Comparison of ENCODE assay signal across 8 mouse cellular contexts in the genomic region with DNA sequence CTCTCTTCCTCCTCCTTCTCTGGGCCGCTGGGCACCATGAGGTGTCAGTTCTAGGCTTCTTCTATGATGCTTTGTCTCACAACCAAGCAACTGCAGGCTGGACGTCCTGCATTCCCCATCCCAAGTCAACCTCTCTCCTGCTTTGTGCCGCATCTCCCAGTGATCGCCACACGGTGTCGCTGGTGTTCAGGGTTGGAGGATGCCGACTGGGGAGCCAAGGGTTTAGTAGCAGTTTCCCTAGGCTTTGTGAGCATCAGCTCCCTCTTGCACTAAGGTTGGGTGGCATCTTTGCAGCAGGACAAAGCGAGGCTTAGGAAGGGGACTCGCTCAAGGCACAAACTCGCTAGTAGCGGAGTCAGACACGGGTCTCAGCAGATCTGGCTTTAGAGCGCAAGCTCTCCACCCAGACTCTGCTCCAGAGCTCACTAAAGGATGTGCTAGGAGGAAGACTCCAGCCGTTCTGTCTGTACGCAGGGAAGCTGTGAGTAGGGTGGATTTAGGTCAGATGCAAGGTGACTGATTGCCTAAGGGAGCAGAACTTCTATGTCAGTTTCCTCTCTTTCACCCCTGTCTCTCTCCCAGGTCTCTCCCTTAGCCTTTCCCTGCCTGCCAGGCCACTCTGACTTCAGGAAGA. TPM values are rescaled to one million over a fixed set of nuclear protein-coding genes. Genes with fewer than 3 reads are reported as not detected.
DNase-seq lines count a peak whose midpoint lies in the region; ATAC-seq lines count a peak whose summit lies in the region.

No protein-coding gene starts in this region.

- peaks cover 13% of the 10 kb centered on the region for H3K4me1 ChIP-seq in forebrain, embryonic 15.5 days
- H3K4me1 ChIP-seq in neural tube, embryonic 14.5 days (ENCODE audit: control insufficient read depth, insufficient read depth, low read length), result peaks cover 4% of the 10 kb centered on the region; the same call in 1 of the 2 replicates

- peak overlapping the region; percentile 75 for H3K27ac ChIP-seq in forebrain, embryonic 15.5 days (replicated peaks)
- peak overlapping the region; percentile 70 for H3K27ac ChIP-seq in neural tube, embryonic 14.5 days (ENCODE audit: low read depth, low read length)

- H3K9me3 ChIP-seq in forebrain, embryonic 15.5 days, result no peaks in the 10 kb centered on the region
- H3K9me3 ChIP-seq in neural tube, embryonic 14.5 days (ENCODE audit: control insufficient read depth, low read length), result no peaks in the 10 kb centered on the region

- H3K9ac ChIP-seq in forebrain, embryonic 15.5 days (replicated peaks), result no peak overlapping the region; the same call in 1 of the 2 replicates
- H3K9ac ChIP-seq in neural tube, embryonic 14.5 days (replicated peaks; ENCODE audit: low read depth, low read length), result 0 out of 2 replicates have a peak overlapping the region, but pooled peaks have one; percentile 17

- peak; percentile 83 for ATAC-seq in forebrain, embryonic 15.5 days (replicated peaks)
- ATAC-seq in neural tube, embryonic 14.5 days (ENCODE audit: low read depth), result peak; percentile 80

- WGBS in forebrain, embryonic 15.5 days, result 7% methylated on average over 15 of the region's 15 CpGs
- WGBS in large intestine, adult 2 months, result 4% methylated on average over 15 of the region's 15 CpGs
- WGBS in neural tube, embryonic 14.5 days, result 6% methylated on average over 15 of the region's 15 CpGs

- peak; percentile 90 for DNase-seq in ES-CJ7 (ENCODE audit: low read depth, low spot score)
- peak; percentile 75 for DNase-seq in cerebellum, adult 11-12 months
- DNase-seq in heart, postnatal 25 days (ENCODE audit: low spot score), result peak; percentile 54
- peak; percentile 70 for DNase-seq in large intestine, adult 2 months (ENCODE audit: low read depth, low spot score)
- peak; percentile 81 to 82 for DNase-seq in lung, adult 18-20 months
- peak; percentile 56 for DNase-seq in telencephalon, adult 2 months (ENCODE audit: low read depth, low spot score)

- H3K4me2 ChIP-seq in forebrain, embryonic 15.5 days (replicated peaks), result peak overlapping the region; percentile 7; the same call in 1 of the 2 replicates
- no peak overlapping the region for H3K4me2 ChIP-seq in neural tube, embryonic 14.5 days (ENCODE audit: low read depth, low read length)

- H3K36me3 ChIP-seq in forebrain, embryonic 15.5 days, result peaks cover 30% of the 10 kb centered on the region
- H3K36me3 ChIP-seq in neural tube, embryonic 14.5 days (ENCODE audit: control insufficient read depth, insufficient read depth, low read length), result no peaks in the 10 kb centered on the region

- intact Hi-C loops in heart, postnatal 25 days (cut with DNase I), result loop anchor here (1.0 to 5.0 kb wide), 3 partner anchors 37 to 317 kb away; partner anchors contain the start of gene Fbxo6

- no peaks in the 10 kb centered on the region for H3K27me3 ChIP-seq in forebrain, embryonic 15.5 days
- H3K27me3 ChIP-seq in neural tube, embryonic 14.5 days (ENCODE audit: control insufficient read depth, insufficient read depth, low read length), result no peaks in the 10 kb centered on the region

- no peak overlapping the region for H3K4me3 ChIP-seq in forebrain, embryonic 15.5 days
- no peak overlapping the region for H3K4me3 ChIP-seq in neural tube, embryonic 14.5 days (ENCODE audit: low read depth, low read length)

RNA-seq across cellular contexts. Expression of gene Mad2l2, which starts 15.3 kb away (rescaled TPM):
- 123 and 127 TPM in 2 replicates for polyA plus RNA-seq in forebrain, embryonic 15.5 days (2015; fragmentation: Nextera tagmentation; extraction: Ambion mirVana)
- 10 to 100 TPM; 11.9 to 12.8 TPM for total RNA-seq in heart, postnatal 25 days (2021)
- 21.5 and 21.8 TPM in 2 replicates for polyA plus RNA-seq in large intestine, adult 2 months (2012; rRNA removed)
- polyA plus RNA-seq in neural tube, embryonic 14.5 days (2014; fragmentation: Nextera tagmentation; extraction: Ambion mirVana), result 114 and 127 TPM in 2 replicates

RNA-seq across cellular contexts. Expression of gene Draxin, which starts 15.6 kb away (rescaled TPM):
- 21.2 TPM in 2 replicates for polyA plus RNA-seq in forebrain, embryonic 15.5 days (2015; fragmentation: Nextera tagmentation; extraction: Ambion mirVana)
- under 1 TPM; 0.05 to 0.11 TPM for total RNA-seq in heart, postnatal 25 days (2021)
- polyA plus RNA-seq in large intestine, adult 2 months (2012; rRNA removed), result 0.26 and 0.32 TPM in 2 replicates
- 13.2 and 13.8 TPM in 2 replicates for polyA plus RNA-seq in neural tube, embryonic 14.5 days (2014; fragmentation: Nextera tagmentation; extraction: Ambion mirVana)

RNA-seq across cellular contexts. Expression of gene Agtrap, which starts 27.0 kb away (rescaled TPM):
- 4.6 and 5.6 TPM in 2 replicates for polyA plus RNA-seq in forebrain, embryonic 15.5 days (2015; fragmentation: Nextera tagmentation; extraction: Ambion mirVana)
- 10 to 100 TPM; 43.0 to 43.5 TPM for total RNA-seq in heart, postnatal 25 days (2021)
- polyA plus RNA-seq in large intestine, adult 2 months (2012; rRNA removed), result 13.3 and 15.4 TPM in 2 replicates
- 2.6 and 5.5 TPM in 2 replicates for polyA plus RNA-seq in neural tube, embryonic 14.5 days (2014; fragmentation: Nextera tagmentation; extraction: Ambion mirVana)

RNA-seq across cellular contexts. Expression of gene Fbxo6, which starts 37.1 kb away (rescaled TPM):
- 15.6 and 18.0 TPM in 2 replicates for polyA plus RNA-seq in forebrain, embryonic 15.5 days (2015; fragmentation: Nextera tagmentation; extraction: Ambion mirVana)
- total RNA-seq in heart, postnatal 25 days (2021), result 10 to 100 TPM; 34.5 to 37.5 TPM
- 45.2 and 50.5 TPM in 2 replicates for polyA plus RNA-seq in large intestine, adult 2 months (2012; rRNA removed)
- 18.0 and 19.7 TPM in 2 replicates for polyA plus RNA-seq in neural tube, embryonic 14.5 days (2014; fragmentation: Nextera tagmentation; extraction: Ambion mirVana)

RNA-seq across cellular contexts. Expression of gene Fbxo44, which starts 45.4 kb away (rescaled TPM):
- 60.7 and 64.6 TPM in 2 replicates for polyA plus RNA-seq in forebrain, embryonic 15.5 days (2015; fragmentation: Nextera tagmentation; extraction: Ambion mirVana)
- total RNA-seq in heart, postnatal 25 days (2021), result 10 to 100 TPM; 16.0 to 16.9 TPM
- 6.1 and 11.0 TPM in 2 replicates for polyA plus RNA-seq in large intestine, adult 2 months (2012; rRNA removed)
- 99.4 and 116 TPM in 2 replicates for polyA plus RNA-seq in neural tube, embryonic 14.5 days (2014; fragmentation: Nextera tagmentation; extraction: Ambion mirVana)

Comparison
In these comparisons a context has a peak if more than half of its experiments do, and no peak if none do; other contexts are left out.
1. RNA of gene Draxin, which starts 15.6 kb away (polyA plus RNA-seq): 21.2 TPM in forebrain, embryonic 15.5 days and 13.2 to 13.8 TPM in neural tube, embryonic 14.5 days; 0.26 to 0.32 TPM in large intestine, adult 2 months; every median in the first group is over 10 times any median in the second.
2. Peak in every context shown above with its lines, with median percentiles within 50 percentile points of each other: DNase-seq.